Mouse (Mus musculus) heart, embryonic 16.5 days (tissue): ENCODE data around the gene Rgp1. TPM values are rescaled to one million over a fixed set of nuclear protein-coding genes. Genes with fewer than 3 reads are reported as not detected.
A peak's percentile ranks its signal among the peaks of the same experiment; 100 is the strongest.

ENCODE experiments used
- ATAC-seq: fragments of 200-750 bp; cut with Nextera tagmentation; replicated peaks from 2 replicates; pipeline ENCODE4 v1.8.0; 2017; ENCODE audit warnings: moderate number of reproducible peaks; ENCODE audit not compliant: insufficient read depth, low FRiP score; ENCODE audit errors: extremely low read depth
- H3K27ac ChIP-seq: fragments of 300-500 bp; sonication (generic); 2 replicates; pipeline ENCODE4 v1.5.1; 2014; ENCODE audit warnings: mild to moderate bottlenecking, low read length, control low read depth, moderate library complexity
- H3K27me3 ChIP-seq: fragments of 300-500 bp; sonication (generic); 2 replicates; pipeline ENCODE4 v1.6.1; 2014; ENCODE audit warnings: low read length, mixed read lengths; ENCODE audit not compliant: control insufficient read depth, insufficient read depth
- H3K36me3 ChIP-seq: fragments of 300-500 bp; sonication (generic); 2 replicates; pipeline ENCODE4 v1.6.1; 2014; ENCODE audit not compliant: control insufficient read depth, insufficient read depth
- H3K4me1 ChIP-seq: fragments of 300-500 bp; sonication (generic); 2 replicates; pipeline ENCODE4 v1.6.1; 2014; ENCODE audit warnings: low read length, mixed read lengths; ENCODE audit not compliant: control insufficient read depth, insufficient read depth
- H3K4me2 ChIP-seq: fragments of 300-500 bp; sonication (generic); 2 replicates; pipeline ENCODE4 v1.6.1; 2014; ENCODE audit warnings: low read depth, mild to moderate bottlenecking, control low read depth, low read length
- H3K4me3 ChIP-seq: fragments of 300-500 bp; sonication (generic); 2 replicates; pipeline ENCODE4 v1.5.1; 2014; ENCODE audit warnings: mild to moderate bottlenecking, control low read depth, low read length
- H3K9ac ChIP-seq: fragments of 300-500 bp; sonication (generic); 2 replicates; pipeline ENCODE4 v1.6.1; 2014; ENCODE audit warnings: low read length, control low read depth
- H3K9me3 ChIP-seq: fragments of 300-500 bp; sonication (generic); replicated peaks from 2 replicates; pipeline ENCODE4 v1.6.1; 2016; ENCODE audit warnings: low read length; ENCODE audit not compliant: control insufficient read depth
- WGBS: fragments of 180-500 bp; shearing (Covaris S2); extraction: QIAGEN DNeasy Blood & Tissue Kit; methylation state at CpG from one replicate; pipeline ENCODE4 v1.1.7; 2014; 5-methylcytosine and 5-hydroxymethylcytosine counted together
- polyA plus RNA-seq: library from polyadenylated mRNA; unstranded; fragments of >200 nt; fragmentation: Nextera tagmentation; extraction: Ambion mirVana; gene quantifications from 2 replicates; pipeline ENCODE4 v1.2.1, GENCODE M21; 2015

Gene Rgp1
- polyA plus RNA-seq, 1 experiment from 2014 or later: 21.7 TPM

DNA sequence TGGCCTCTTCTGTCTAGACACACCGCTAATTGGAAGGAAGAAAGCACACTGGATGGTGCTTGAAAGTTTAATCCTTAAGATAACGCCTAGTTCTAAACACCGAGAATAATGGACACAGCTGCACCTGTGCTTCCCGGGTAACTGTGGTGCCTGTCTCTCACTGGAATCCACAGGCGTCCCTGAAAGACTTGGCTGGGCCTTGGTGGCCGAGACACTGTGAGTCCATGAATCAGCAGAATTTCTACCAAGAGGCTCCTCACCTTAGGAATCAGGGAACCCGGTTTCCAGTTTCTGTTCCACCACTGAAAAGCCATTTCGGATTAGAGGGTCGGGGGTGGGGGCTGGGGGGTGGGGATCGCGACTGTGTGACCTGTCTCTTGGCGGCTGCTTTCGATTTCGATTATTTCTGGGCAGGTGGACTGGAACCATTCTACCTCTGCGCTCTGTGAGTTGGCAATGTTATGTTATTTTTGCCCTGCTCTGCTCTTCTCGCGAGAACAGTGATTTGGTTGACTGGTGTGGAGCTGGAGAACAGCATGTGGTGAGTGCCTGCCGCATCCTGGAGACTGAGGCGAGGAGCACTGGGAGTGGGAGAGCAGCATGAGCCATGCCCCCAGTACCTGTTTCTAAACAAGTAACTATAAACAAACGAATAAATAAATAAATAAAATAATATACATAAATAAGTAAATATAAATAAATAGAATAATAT is 50.7 kb downstream of the Rgp1 start:
- WGBS: 34% methylated on average over 20 of the region's 20 CpGs
- no peak for ATAC-seq
- H3K9ac ChIP-seq: peak overlapping the region; percentile 40; the same call in 1 of the 2 replicates

DNA sequence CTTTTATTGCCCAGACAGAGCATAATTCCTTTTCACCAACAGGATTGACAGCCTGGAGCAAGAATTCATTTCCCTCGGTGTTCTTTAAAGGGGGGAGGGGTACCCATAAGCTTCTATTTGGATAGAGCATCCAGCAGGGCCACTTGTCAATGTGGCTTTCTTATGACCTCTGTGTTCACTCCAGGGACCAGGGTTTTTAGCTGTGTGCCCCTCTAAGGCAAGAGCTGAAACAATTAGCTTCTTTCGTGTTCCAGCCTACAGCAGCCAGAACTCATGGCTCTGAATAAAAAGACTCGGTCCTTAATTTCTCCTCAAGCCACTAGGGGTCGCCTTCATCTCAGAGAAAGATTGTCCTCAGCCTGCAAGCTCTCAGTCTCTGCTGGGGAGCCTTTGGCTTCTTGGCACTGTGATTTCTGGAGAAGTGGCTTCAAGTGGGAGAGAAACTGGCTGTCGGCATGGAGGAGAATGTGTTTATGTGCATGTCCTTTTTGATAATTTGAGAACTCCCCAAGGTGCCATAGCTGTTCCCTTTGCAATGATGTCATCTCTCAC is 51.6 kb downstream of the Rgp1 start:
- H3K4me3 ChIP-seq: no peak overlapping the region
- peaks cover 19% of the 10 kb centered on the region for H3K4me1 ChIP-seq
- no peaks in the 10 kb centered on the region for H3K27me3 ChIP-seq
- H3K36me3 ChIP-seq: peaks cover 3% of the 10 kb centered on the region; the same call in 1 of the 2 replicates
- H3K9ac ChIP-seq: no peak overlapping the region
- H3K4me2 ChIP-seq: peak overlapping the region; percentile 31
- WGBS: 7% methylated on average over 5 of the region's 5 CpGs
- peaks cover 6% of the 10 kb centered on the region for H3K9me3 ChIP-seq
- H3K27ac ChIP-seq: peak overlapping the region; percentile 82; the same call in 1 of the 2 replicates
- ATAC-seq: peak; percentile 69; the same call in 1 of the 2 replicates

More for the DNA sequence above, 50.7 kb downstream of the Rgp1 start:
- Histone ChIP-seq H3K27ac (no peak overlapping the region), H3K4me2 (peak overlapping the region; percentile 44), H3K4me1 (peaks cover 19% of the 10 kb centered on the region), H3K36me3 (peaks cover 3% of the 10 kb centered on the region; the same call in 1 of the 2 replicates), H3K4me3 (0 out of 2 replicates have a peak overlapping the region, but pooled peaks have one; percentile 9), H3K27me3 (no peaks in the 10 kb centered on the region), H3K9me3 (peaks cover 10% of the 10 kb centered on the region)

- Histone ChIP-seq H3K9me3 (peaks cover under 1% of the 10 kb centered on the region; the same call in 1 of the 2 replicates), H3K27ac (peak overlapping the region; percentile 82), H3K4me1 (peaks cover 23% of the 10 kb centered on the region), H3K4me3 (peak overlapping the region; percentile 70), H3K27me3 (no peaks in the 10 kb centered on the region), H3K36me3 (no peaks in the 10 kb centered on the region), H3K4me2 (peak overlapping the region; percentile 71), H3K9ac (peak overlapping the region; percentile 92)
- no peak; the same call in 1 of the 2 replicates for ATAC-seq
- WGBS: 30% methylated on average over 5 of the region's 5 CpGs
These were observed 52.1 kb downstream of the Rgp1 start for GRCm38 (mm10) chr4:43630671-43631045.

GRCm38 (mm10) chr4:43631046-43631955 is 52.8 kb downstream of the Rgp1 start, which contains the start of gene Npr2:
Gene Npr2 (plus strand): TSS chr4:43631935.
- Histone ChIP-seq H3K4me2 (peak within 1 kb of the TSS; percentile 71), H3K9me3 (no peaks in the 10 kb centered on the region), H3K4me3 (peak within 1 kb of the TSS; percentile 70), H3K36me3 (no peaks in the 10 kb centered on the region), H3K27me3 (no peaks in the 10 kb centered on the region), H3K27ac (peak within 1 kb of the TSS; percentile 82), H3K4me1 (peaks cover 23% of the 10 kb centered on the region), H3K9ac (peak within 1 kb of the TSS; percentile 92)
- peak; percentile 60 for ATAC-seq
- 1% methylated on average over 54 of the region's 70 CpGs for WGBS

DNA sequence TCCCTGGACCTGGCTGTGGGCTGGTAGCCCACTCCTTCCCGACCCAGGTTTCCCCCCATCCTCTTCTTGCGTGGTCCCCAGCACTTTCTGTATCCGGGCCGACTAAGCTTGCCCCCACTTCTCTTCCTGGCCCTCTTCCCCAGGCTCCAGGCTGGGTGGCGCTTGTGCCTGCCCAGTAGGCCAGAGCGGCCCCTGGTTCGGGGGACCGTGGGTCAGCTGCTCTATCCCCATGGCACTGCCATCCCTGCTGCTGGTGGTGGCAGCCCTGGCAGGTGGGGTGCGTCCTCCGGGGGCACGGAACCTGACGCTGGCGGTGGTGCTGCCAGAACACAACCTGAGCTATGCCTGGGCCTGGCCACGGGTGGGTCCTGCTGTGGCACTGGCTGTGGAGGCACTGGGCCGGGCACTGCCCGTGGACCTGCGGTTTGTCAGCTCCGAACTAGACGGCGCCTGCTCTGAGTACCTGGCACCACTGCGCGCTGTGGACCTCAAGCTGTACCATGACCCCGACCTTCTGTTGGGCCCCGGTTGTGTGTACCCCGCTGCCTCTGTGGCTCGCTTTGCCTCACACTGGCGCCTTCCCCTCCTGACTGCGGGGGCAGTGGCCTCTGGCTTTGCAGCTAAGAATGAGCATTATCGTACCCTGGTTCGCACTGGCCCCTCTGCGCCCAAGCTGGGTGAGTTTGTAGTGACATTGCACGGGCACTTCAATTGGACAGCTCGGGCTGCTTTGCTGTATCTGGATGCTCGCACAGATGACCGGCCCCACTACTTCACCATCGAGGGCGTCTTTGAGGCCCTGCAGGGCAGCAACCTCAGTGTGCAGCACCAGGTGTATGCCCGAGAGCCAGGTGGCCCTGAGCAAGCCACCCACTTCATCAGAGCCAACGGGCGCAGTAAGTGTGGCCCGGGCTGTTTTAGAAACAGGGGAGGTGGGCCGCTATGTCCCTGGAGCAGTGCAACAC is 53.7 kb downstream of the Rgp1 start:
- peak overlapping the region; percentile 71 for H3K4me2 ChIP-seq
- 51% methylated on average over 42 of the region's 42 CpGs for WGBS
- H3K9me3 ChIP-seq: no peaks in the 10 kb centered on the region
- H3K27me3 ChIP-seq: no peaks in the 10 kb centered on the region
- no peak overlapping the region; the same call in 1 of the 2 replicates for H3K27ac ChIP-seq
- H3K4me1 ChIP-seq: peaks cover 23% of the 10 kb centered on the region
- peak overlapping the region; percentile 70 for H3K4me3 ChIP-seq
- H3K36me3 ChIP-seq: no peaks in the 10 kb centered on the region
- ATAC-seq: peak; percentile 41
- peak overlapping the region; percentile 92 for H3K9ac ChIP-seq

DNA sequence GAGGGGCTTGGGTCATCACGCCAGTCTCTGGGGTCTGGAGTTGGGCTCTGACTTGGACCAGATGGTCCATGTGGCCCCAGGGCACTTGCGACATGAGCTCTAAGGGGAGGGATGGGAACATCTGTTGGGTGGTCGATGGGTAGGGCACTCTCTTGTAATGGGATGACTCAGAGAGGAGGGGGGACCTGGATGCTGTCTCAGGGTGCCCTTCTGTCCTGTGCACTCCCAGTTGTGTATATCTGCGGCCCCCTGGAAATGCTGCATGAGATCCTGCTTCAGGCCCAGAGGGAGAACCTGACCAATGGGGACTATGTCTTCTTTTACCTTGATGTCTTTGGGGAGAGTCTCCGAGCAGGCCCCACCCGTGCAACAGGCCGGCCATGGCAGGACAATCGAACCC is 54.8 kb downstream of the Rgp1 start:
- no peak overlapping the region for H3K4me3 ChIP-seq
- no peak for ATAC-seq
- H3K4me2 ChIP-seq: no peak overlapping the region
- no peak overlapping the region for H3K9ac ChIP-seq
- H3K27me3 ChIP-seq: no peaks in the 10 kb centered on the region
- no peaks in the 10 kb centered on the region for H3K36me3 ChIP-seq
- no peak overlapping the region for H3K27ac ChIP-seq
- WGBS: 87% methylated on average over 8 of the region's 8 CpGs
- no peaks in the 10 kb centered on the region for H3K9me3 ChIP-seq
- H3K4me1 ChIP-seq: peaks cover 23% of the 10 kb centered on the region

- no peak overlapping the region for H3K4me3 ChIP-seq
- no peaks in the 10 kb centered on the region for H3K9me3 ChIP-seq
- WGBS: 88% methylated on average over 2 of the region's 2 CpGs
- no peaks in the 10 kb centered on the region for H3K27me3 ChIP-seq
- no peak overlapping the region for H3K4me2 ChIP-seq
- no peaks in the 10 kb centered on the region for H3K36me3 ChIP-seq
- H3K9ac ChIP-seq: no peak overlapping the region
- peaks cover 23% of the 10 kb centered on the region for H3K4me1 ChIP-seq
- no peak for ATAC-seq
- H3K27ac ChIP-seq: no peak overlapping the region
These were observed 55.2 kb downstream of the Rgp1 start for GRCm38 (mm10) chr4:43633736-43634135.
